Mouse (Mus musculus): Measurements from ENCODE around the gene Alg2. TPM values are rescaled to one million over a fixed set of nuclear protein-coding genes. Genes with fewer than 3 reads are reported as not detected.

Alg2 gene
- total RNA-seq (2021), result 1 to 10 TPM; 5.2 to 6.3 TPM

- DNase-seq, result peak; percentile 95 to 96
- intact Hi-C loops (cut with DNase I), result loop anchor here (5.0 to 10.0 kb wide), 2 partner anchors 119 to 568 kb away; partner anchors contain the start of gene Tgfbr1
Observed at GRCm38 (mm10) chr4:47473968-47474729, at the start of gene Alg2, which contains the start of gene Sec61b. Alg2 (minus strand) TSS chr4:47474333. Sec61b (plus strand) TSS chr4:47474658.

- intact Hi-C loops (cut with DNase I), result loop anchor here (1.0 to 5.0 kb wide), 2 partner anchors 675 to 859 kb away; no protein-coding TSS in a partner anchor
- peak; percentile 9 to 10 for DNase-seq
Observed at GRCm38 (mm10) chr4:47521884-47522605, 47.9 kb upstream of the Alg2 start.

GRCm38 (mm10) chr4:47520076-47520475 is 45.9 kb upstream of the Alg2 start:
- intact Hi-C loops (cut with DNase I), result loop anchor here (5.0 kb wide), 1 partner anchor 677 kb away; no protein-coding TSS in a partner anchor
- DNase-seq, result no peak

- no peak for DNase-seq
- intact Hi-C loops (cut with DNase I), result no loop called here
Observed at GRCm38 (mm10) chr4:47518551-47519181, 44.5 kb upstream of the Alg2 start.

- DNase-seq, result no peak
- intact Hi-C loops (cut with DNase I), result loop anchor here (5.0 to 10.0 kb wide), 2 partner anchors 68 to 690 kb away; no protein-coding TSS in a partner anchor
Observed at GRCm38 (mm10) chr4:47504841-47505517, 30.8 kb upstream of the Alg2 start.

GRCm38 (mm10) chr4:47503045-47503444 is 28.9 kb upstream of the Alg2 start:
- intact Hi-C loops (cut with DNase I), result loop anchor here (5.0 to 10.0 kb wide), 2 partner anchors 66 to 692 kb away; no protein-coding TSS in a partner anchor
- DNase-seq, result no peak

- intact Hi-C loops (cut with DNase I), result loop anchor here (5.0 to 10.0 kb wide), 2 partner anchors 65 to 692 kb away; no protein-coding TSS in a partner anchor
- peak; percentile 22 to 44 for DNase-seq
Observed at GRCm38 (mm10) chr4:47502546-47502971, 28.4 kb upstream of the Alg2 start.

- DNase-seq, result no peak
- intact Hi-C loops (cut with DNase I), result no loop called here
Observed at GRCm38 (mm10) chr4:47499121-47499545, 25.0 kb upstream of the Alg2 start.

GRCm38 (mm10) chr4:47497811-47498385 is 23.8 kb upstream of the Alg2 start:
- intact Hi-C loops (cut with DNase I), result no loop called here
- no peak for DNase-seq

GRCm38 (mm10) chr4:47494686-47495085 is 20.6 kb upstream of the Alg2 start:
- no peak for DNase-seq
- intact Hi-C loops (cut with DNase I), result no loop called here

- DNase-seq, result no peak
- intact Hi-C loops (cut with DNase I), result no loop called here
Observed at GRCm38 (mm10) chr4:47494137-47494536, 20.0 kb upstream of the Alg2 start.

- intact Hi-C loops (cut with DNase I), result no loop called here
- DNase-seq, result no peak
Observed at GRCm38 (mm10) chr4:47493456-47493855, 19.3 kb upstream of the Alg2 start.

- intact Hi-C loops (cut with DNase I), result no loop called here
- DNase-seq, result no peak
Observed at GRCm38 (mm10) chr4:47492311-47493086, 18.4 kb upstream of the Alg2 start.

- intact Hi-C loops (cut with DNase I), result no loop called here
Observed at GRCm38 (mm10) chr4:47491243-47491642, 17.1 kb upstream of the Alg2 start.

GRCm38 (mm10) chr4:47480576-47480975 is 6.4 kb upstream of the Alg2 start:
- no peak for DNase-seq
- intact Hi-C loops (cut with DNase I), result no loop called here

More at GRCm38 (mm10) chr4:47491243-47491642, 17.1 kb upstream of the Alg2 start:
- no peak for DNase-seq

GRCm38 (mm10) chr4:47480095-47480494 is 6.0 kb upstream of the Alg2 start:
- DNase-seq, result no peak
- intact Hi-C loops (cut with DNase I), result no loop called here

- no peak for DNase-seq
- intact Hi-C loops (cut with DNase I), result loop anchor here (10.0 kb wide), 1 partner anchor 123 kb away; the partner anchor contains the start of gene Tgfbr1
Observed at GRCm38 (mm10) chr4:47477539-47477938, 3.4 kb upstream of the Alg2 start.

GRCm38 (mm10) chr4:47474730-47475643 is 854 bp upstream of the Alg2 start:
- intact Hi-C loops (cut with DNase I), result loop anchor here (5.0 to 10.0 kb wide), 2 partner anchors 120 to 567 kb away; partner anchors contain the start of gene Tgfbr1
- DNase-seq, result no peak

All from heart, postnatal 36 days (tissue).